Mouse (Mus musculus): ENCODE results near the gene Dbp.
A peak's percentile ranks its signal among the peaks of the same experiment; 100 is the strongest.

The Dbp gene

GRCm38 (mm10) chr7:45727625-45728024 lies 22.7 kb downstream of the Dbp start:
- no peak for DNase-seq

- peak; percentile 67 for DNase-seq
These were observed 26.0 kb downstream of the Dbp start for GRCm38 (mm10) chr7:45730727-45731431.

GRCm38 (mm10) chr7:45733477-45733876 lies 28.6 kb downstream of the Dbp start:
- no peak for DNase-seq

GRCm38 (mm10) chr7:45739162-45739763 lies 34.4 kb downstream of the Dbp start:
- peak; percentile 91 for DNase-seq

GRCm38 (mm10) chr7:45739820-45740219 lies 34.9 kb downstream of the Dbp start:
- DNase-seq, result no peak

GRCm38 (mm10) chr7:45741308-45741707 lies 36.4 kb downstream of the Dbp start:
- no peak for DNase-seq

GRCm38 (mm10) chr7:45741777-45742176 lies 36.9 kb downstream of the Dbp start:
- peak; percentile 52 for DNase-seq

GRCm38 (mm10) chr7:45742338-45742737 lies 37.5 kb downstream of the Dbp start:
- peak; percentile 41 for DNase-seq

GRCm38 (mm10) chr7:45744387-45744786 lies 39.5 kb downstream of the Dbp start:
- DNase-seq, result peak; percentile 90

GRCm38 (mm10) chr7:45746518-45746917 lies 41.6 kb downstream of the Dbp start:
- no peak for DNase-seq

- no peak for DNase-seq
These were observed 42.6 kb downstream of the Dbp start for GRCm38 (mm10) chr7:45747450-45747849.

GRCm38 (mm10) chr7:45748110-45748509 lies 43.2 kb downstream of the Dbp start:
- DNase-seq, result no peak

GRCm38 (mm10) chr7:45749401-45749800 lies 44.5 kb downstream of the Dbp start:
- no peak for DNase-seq

GRCm38 (mm10) chr7:45750162-45750561 lies 45.3 kb downstream of the Dbp start:
- no peak for DNase-seq

- DNase-seq, result no peak
These were observed 50.8 kb downstream of the Dbp start for GRCm38 (mm10) chr7:45755703-45756102.

GRCm38 (mm10) chr7:45759400-45759799 lies 54.5 kb downstream of the Dbp start:
- peak; percentile 75 for DNase-seq

Measured in lung, postnatal 36 days (tissue).